Mouse (Mus musculus) spleen, adult 2 months (tissue): ENCODE results near the gene Msmb. TPM values are rescaled to one million over a fixed set of nuclear protein-coding genes. Genes with fewer than 3 reads are reported as not detected.

Experiments used
- DNase-seq, 2 experiments: peaks; one replicate each; pipeline versions ENCODE4 v3.0.0 to v3.0.0-alpha.2; 2012 to 2021; ENCODE audit warnings: low spot score in 2 of 2, low read depth in 1 of 2
- H3K27ac ChIP-seq: fragments of 200-500 bp; 2 replicates; pipeline ENCODE4 v1.5.1; 2012; ENCODE audit warnings: low read length, inconsistent platforms; ENCODE audit not compliant: insufficient read depth
- H3K27me3 ChIP-seq: fragments of 200-500 bp; 2 replicates; pipeline ENCODE4 v1.6.1; 2012; ENCODE audit warnings: mild to moderate bottlenecking, moderate library complexity, low read length, inconsistent platforms; ENCODE audit not compliant: control insufficient read depth, insufficient read depth
- H3K36me3 ChIP-seq: fragments of 200-500 bp; 2 replicates; pipeline ENCODE4 v1.6.1; 2012; ENCODE audit warnings: mild to moderate bottlenecking, low read length, inconsistent platforms; ENCODE audit not compliant: control insufficient read depth, insufficient read depth
- H3K4me1 ChIP-seq: fragments of 200-500 bp; 2 replicates; pipeline ENCODE4 v1.6.1; 2011; ENCODE audit warnings: inconsistent platforms; ENCODE audit not compliant: control insufficient read depth, insufficient read depth, insufficient read length
- H3K4me3 ChIP-seq: fragments of 200-500 bp; 2 replicates; pipeline ENCODE4 v1.5.1; 2011; ENCODE audit warnings: mild to moderate bottlenecking, inconsistent platforms; ENCODE audit not compliant: insufficient read depth, insufficient read length; ENCODE audit errors: extremely low read depth
- CTCF ChIP-seq: fragments of 200-500 bp; IDR thresholded peaks from 2 replicates; pipeline ENCODE4 v1.5.1; 2011; ENCODE audit warnings: mild to moderate bottlenecking, inconsistent platforms; ENCODE audit not compliant: insufficient read depth, insufficient read length, insufficient replicate concordance; ENCODE audit errors: extremely low read depth
- POLR2A ChIP-seq: fragments of 200-500 bp; IDR thresholded peaks from 2 replicates; pipeline ENCODE4 v1.6.1; 2011; ENCODE audit warnings: low read depth, low read length, inconsistent platforms
- WGBS: fragments of 180-500 bp; shearing (Covaris S2); methylation state at CpG from one replicate; pipeline ENCODE4 v1.1.7; 2018; 5-methylcytosine and 5-hydroxymethylcytosine counted together
- polyA plus RNA-seq: library from polyadenylated mRNA; depleted of rRNA; stranded (reverse); fragments of >200 nt; gene quantifications from 2 replicates; pipeline ENCODE4 v1.2.3, GENCODE M21; 2012

Gene Msmb
- polyA plus RNA-seq, 1 experiment = not detected

- TF ChIP-seq CTCF (no peak), POLR2A (peak; percentile 88)
- H3K27ac ChIP-seq = peak within 1 kb of the TSS; percentile 79
- peak; percentile 95 to 97 for DNase-seq
- H3K36me3 ChIP-seq = no peaks in the 10 kb centered on the region
- H3K4me3 ChIP-seq = peak within 1 kb of the TSS; percentile 67
- peaks cover 7% of the 10 kb centered on the region; the same call in 1 of the 2 replicates for H3K4me1 ChIP-seq
- WGBS = 1% methylated on average over 39 of the region's 40 CpGs
- no peaks in the 10 kb centered on the region for H3K27me3 ChIP-seq
Measured at GRCm38 (mm10) chr14:32159690-32160246, 17.9 kb downstream of the Msmb start, which contains the start of gene Ncoa4. Gene Ncoa4 (plus strand): TSS chr14:32159865.

DNA sequence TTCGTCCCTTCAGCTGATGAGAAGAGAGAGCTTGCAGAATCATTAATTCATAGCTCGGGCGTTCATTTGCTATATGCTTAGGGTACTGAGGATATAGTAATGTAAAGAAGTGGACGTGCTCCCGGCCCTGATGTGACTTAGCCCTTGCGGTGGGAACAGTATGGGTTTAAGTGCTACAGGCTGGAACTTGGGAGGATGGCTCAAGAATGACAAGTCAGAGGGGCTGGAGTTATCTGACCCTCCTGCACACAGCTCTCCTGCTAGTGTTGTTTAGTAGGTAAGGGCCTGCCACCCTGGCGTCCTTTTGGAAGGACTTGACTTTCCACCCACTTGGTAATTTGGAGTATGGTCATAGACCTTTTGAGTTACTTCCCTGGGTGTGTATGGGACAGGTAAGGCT, 18.7 kb downstream of the Msmb start:
- Histone ChIP-seq H3K27me3 (no peaks in the 10 kb centered on the region), H3K36me3 (no peaks in the 10 kb centered on the region), H3K27ac (no peak overlapping the region), H3K4me1 (peaks cover 12% of the 10 kb centered on the region), H3K4me3 (peak overlapping the region; percentile 67)
- no peak for TF ChIP-seq POLR2A
- no peak for TF ChIP-seq CTCF
- DNase-seq = no peak
- 19% methylated on average over 7 of the region's 7 CpGs for WGBS

- no peaks in the 10 kb centered on the region for H3K36me3 ChIP-seq
- no peak overlapping the region for H3K4me3 ChIP-seq
- H3K4me1 ChIP-seq = peaks cover 13% of the 10 kb centered on the region
- WGBS = 84% methylated on average over 12 of the region's 12 CpGs
- no peak for DNase-seq
- no peaks in the 10 kb centered on the region for H3K27me3 ChIP-seq
- TF ChIP-seq CTCF (no peak), POLR2A (no peak)
- H3K27ac ChIP-seq = no peak overlapping the region
Measured at GRCm38 (mm10) chr14:32161090-32161885, 19.5 kb downstream of the Msmb start.

- no peaks in the 10 kb centered on the region for H3K36me3 ChIP-seq
- no peak for DNase-seq
- TF ChIP-seq POLR2A = no peak
- no peak for TF ChIP-seq CTCF
- H3K4me3 ChIP-seq = no peak overlapping the region
- WGBS = 87% methylated on average over 5 of the region's 5 CpGs
- no peaks in the 10 kb centered on the region for H3K27me3 ChIP-seq
- peaks cover 18% of the 10 kb centered on the region for H3K4me1 ChIP-seq
- no peak overlapping the region for H3K27ac ChIP-seq
Measured at GRCm38 (mm10) chr14:32162231-32162630, 20.4 kb downstream of the Msmb start.

- H3K27ac ChIP-seq = no peak overlapping the region
- WGBS = 82% methylated on average over 11 of the region's 11 CpGs
- H3K4me1 ChIP-seq = peaks cover 18% of the 10 kb centered on the region
- no peaks in the 10 kb centered on the region for H3K36me3 ChIP-seq
- no peak for DNase-seq
- TF ChIP-seq CTCF (no peak), POLR2A (no peak)
- no peak overlapping the region for H3K4me3 ChIP-seq
- no peaks in the 10 kb centered on the region for H3K27me3 ChIP-seq
Measured at GRCm38 (mm10) chr14:32163203-32163888, 21.5 kb downstream of the Msmb start.

- H3K4me1 ChIP-seq = peaks cover 18% of the 10 kb centered on the region
- no peaks in the 10 kb centered on the region for H3K36me3 ChIP-seq
- 76% methylated on average over 8 of the region's 8 CpGs for WGBS
- no peak overlapping the region for H3K4me3 ChIP-seq
- DNase-seq = no peak
- no peaks in the 10 kb centered on the region for H3K27me3 ChIP-seq
- H3K27ac ChIP-seq = no peak overlapping the region
- TF ChIP-seq POLR2A = no peak
- no peak for TF ChIP-seq CTCF
Measured at GRCm38 (mm10) chr14:32164173-32165051, 22.6 kb downstream of the Msmb start.
